ENCODE assay signal across 7 mouse cellular contexts in genomic region chr10:53115028-53115427, GRCm38 (mm10).
A peak's percentile ranks its signal among the peaks of the same experiment; 100 is the strongest.
DNase-seq lines count a peak whose midpoint lies in the region; ATAC-seq and TF ChIP-seq lines count a peak whose summit lies in the region.

No protein-coding gene starts in this region.

- no peak for TF ChIP-seq POLR2A in ES-Bruce4 (IDR thresholded peaks at IDR 0.05; ENCODE audit: insufficient read depth, low read length)
- no peak for TF ChIP-seq POLR2A in cortical plate, adult 2 months (IDR thresholded peaks at IDR 0.05; ENCODE audit: extremely low read depth, insufficient read depth, low read length)
- TF ChIP-seq POLR2A in small intestine, adult 2 months (IDR thresholded peaks at IDR 0.05; ENCODE audit: low read depth, low read length), result no peak

- H3K4me1 ChIP-seq in ES-Bruce4 (ENCODE audit: control insufficient read depth, insufficient read depth, low read length), result no peaks in the 10 kb centered on the region
- H3K4me1 ChIP-seq in cortical plate, adult 2 months (ENCODE audit: control insufficient read depth, insufficient read depth, low read length), result no peaks in the 10 kb centered on the region
- 0 out of 2 replicates have a peak, but pooled peaks cover 7% of the 10 kb centered on the region for H3K4me1 ChIP-seq in kidney, embryonic 16.5 days (ENCODE audit: insufficient read depth, low read length)
- H3K4me1 ChIP-seq in small intestine, adult 2 months (ENCODE audit: control insufficient read depth, insufficient read depth, insufficient read length, low read length), result no peaks in the 10 kb centered on the region

- peak; percentile 10 for DNase-seq in adipocyte (ENCODE audit: low spot score)
- DNase-seq in gastrocnemius, postnatal 4 days (ENCODE audit: low spot score in 2 of 2), result peak; percentile 17 to 63
- peak; percentile 62 for DNase-seq in lung, postnatal 25 days (ENCODE audit: low spot score)

- 19% methylated on average over 3 of the region's 3 CpGs for WGBS in kidney, embryonic 16.5 days
- 23% methylated on average over 3 of the region's 3 CpGs for WGBS in small intestine, adult 2 months

- no peaks in the 10 kb centered on the region; the same call in 1 of the 2 replicates for H3K27me3 ChIP-seq in ES-Bruce4 (ENCODE audit: control insufficient read depth, insufficient read depth, low read length, poor library complexity, severe bottlenecking)
- no peaks in the 10 kb centered on the region for H3K27me3 ChIP-seq in kidney, embryonic 16.5 days (ENCODE audit: insufficient read depth, low read length)
- H3K27me3 ChIP-seq in small intestine, adult 2 months (ENCODE audit: control insufficient read depth, insufficient read depth, low read length), result no peaks in the 10 kb centered on the region

- H3K4me3 ChIP-seq in ES-Bruce4 (ENCODE audit: low read depth, low read length), result no peak overlapping the region
- H3K4me3 ChIP-seq in cortical plate, adult 2 months (ENCODE audit: insufficient read depth, low read length), result no peak overlapping the region
- no peak overlapping the region for H3K4me3 ChIP-seq in kidney, embryonic 16.5 days (ENCODE audit: low read length)
- no peak overlapping the region for H3K4me3 ChIP-seq in small intestine, adult 2 months (ENCODE audit: low read depth, low read length)

- H3K9ac ChIP-seq in ES-Bruce4 (ENCODE audit: low read depth, poor library complexity, severe bottlenecking), result no peak overlapping the region
- H3K9ac ChIP-seq in kidney, embryonic 16.5 days (replicated peaks; ENCODE audit: low read length), result no peak overlapping the region

- H3K9me3 ChIP-seq in ES-Bruce4 (replicated peaks; ENCODE audit: control insufficient read depth, insufficient read depth, low read length, poor library complexity, severe bottlenecking), result no peaks in the 10 kb centered on the region
- no peaks in the 10 kb centered on the region for H3K9me3 ChIP-seq in kidney, embryonic 16.5 days (ENCODE audit: low read length)

- TF ChIP-seq EP300 in ES-Bruce4 (IDR thresholded peaks at IDR 0.05; ENCODE audit: insufficient read depth, low read depth, low read length), result no peak

- no peak overlapping the region for H3K4me2 ChIP-seq in kidney, embryonic 16.5 days (replicated peaks; ENCODE audit: low read depth, low read length)

- no peak overlapping the region for H3K27ac ChIP-seq in ES-Bruce4 (ENCODE audit: insufficient read depth, low read length)
- H3K27ac ChIP-seq in cortical plate, adult 2 months (ENCODE audit: insufficient read depth, low read length), result no peak overlapping the region
- no peak overlapping the region for H3K27ac ChIP-seq in kidney, embryonic 16.5 days (ENCODE audit: low read length)
- no peak overlapping the region for H3K27ac ChIP-seq in small intestine, adult 2 months (ENCODE audit: insufficient read depth, low read depth, low read length)

- ATAC-seq in kidney, embryonic 16.5 days (ENCODE audit: low FRiP score, low TSS enrichment), result peak; percentile 70

- peak; percentile 66 for TF ChIP-seq CTCF in ES-Bruce4 (IDR thresholded peaks at IDR 0.05; ENCODE audit: low read depth, low read length)
- peak; percentile 70 for TF ChIP-seq CTCF in cortical plate, adult 2 months (IDR thresholded peaks at IDR 0.05; ENCODE audit: extremely low read depth, insufficient read depth, low read length)
- peak; percentile 29; the same call in 1 of the 2 replicates for TF ChIP-seq CTCF in small intestine, adult 2 months (IDR thresholded peaks at IDR 0.05; ENCODE audit: extremely low read depth, insufficient read length, insufficient replicate concordance, low read depth, low read length)

- H3K36me3 ChIP-seq in ES-Bruce4 (ENCODE audit: control insufficient read depth, insufficient read depth, low read length, poor library complexity, severe bottlenecking), result no peaks in the 10 kb centered on the region
- no peaks in the 10 kb centered on the region for H3K36me3 ChIP-seq in kidney, embryonic 16.5 days (ENCODE audit: insufficient read depth, low read length)
- H3K36me3 ChIP-seq in small intestine, adult 2 months (ENCODE audit: control insufficient read depth, insufficient read depth, low read length), result no peaks in the 10 kb centered on the region

Comparison
In these comparisons a context has a peak if more than half of its experiments do, and no peak if none do; other contexts are left out.
1. DNase-seq: peak in every context shown above with its lines; median percentile 62 in lung, postnatal 25 days; 40 in gastrocnemius, postnatal 4 days; 10 in adipocyte.